Mouse (Mus musculus): ENCODE measurements around the gene Polg2. TPM values are rescaled to one million over a fixed set of nuclear protein-coding genes. Genes with fewer than 3 reads are reported as not detected.

Polg2 gene
- polyA plus RNA-seq, 1 experiment from 2014 or later = 9.3 TPM

- Histone ChIP-seq H3K36me3 (ENCODE audit: control insufficient read depth, insufficient read depth, low read length) (no peaks in the 10 kb centered on the region), H3K4me1 (ENCODE audit: control insufficient read depth, insufficient read depth, low read length) (peaks cover 10% of the 10 kb centered on the region), H3K9ac (ENCODE audit: low read depth, low read length) (0 out of 2 replicates have a peak overlapping the region, but pooled peaks have one; percentile 22), H3K9me3 (replicated peaks; ENCODE audit: control insufficient read depth, low read length) (no peaks in the 10 kb centered on the region), H3K27ac (ENCODE audit: low read depth, low read length) (peak overlapping the region; percentile 46; the same call in 1 of the 2 replicates), H3K27me3 (ENCODE audit: control insufficient read depth, insufficient read depth, low read length) (no peaks in the 10 kb centered on the region), H3K4me3 (ENCODE audit: low read depth, low read length) (no peak overlapping the region), H3K4me2 (peak overlapping the region; percentile 32)
- peak; percentile 89 for ATAC-seq (replicated peaks; ENCODE audit: insufficient number of reproducible peaks, low FRiP score, low TSS enrichment)
- WGBS (ENCODE audit: insufficient replicate concordance) = 7% methylated on average over 7 of the region's 7 CpGs
These were observed 56.4 kb downstream of the Polg2 start for GRCm38 (mm10) chr11:106722831-106723361.

GRCm38 (mm10) chr11:106720379-106720778, 59.0 kb downstream of the Polg2 start:
- H3K36me3 ChIP-seq (ENCODE audit: control insufficient read depth, insufficient read depth, low read length) = no peaks in the 10 kb centered on the region
- H3K27ac ChIP-seq (ENCODE audit: low read depth, low read length) = no peak overlapping the region
- no peak overlapping the region for H3K4me2 ChIP-seq
- H3K4me1 ChIP-seq (ENCODE audit: control insufficient read depth, insufficient read depth, low read length) = peaks cover 11% of the 10 kb centered on the region
- ATAC-seq (replicated peaks; ENCODE audit: insufficient number of reproducible peaks, low FRiP score, low TSS enrichment) = no peak
- no peak overlapping the region for H3K9ac ChIP-seq (ENCODE audit: low read depth, low read length)
- no peaks in the 10 kb centered on the region for H3K27me3 ChIP-seq (ENCODE audit: control insufficient read depth, insufficient read depth, low read length)
- no peak overlapping the region for H3K4me3 ChIP-seq (ENCODE audit: low read depth, low read length)
- H3K9me3 ChIP-seq (replicated peaks; ENCODE audit: control insufficient read depth, low read length) = no peaks in the 10 kb centered on the region
- WGBS (ENCODE audit: insufficient replicate concordance) = 87% methylated on average over 8 of the region's 8 CpGs

Small RNAs within 50 kb of the gene (microRNA-seq; reads per million reads assigned to microRNA genes)
- gene Gm25994 (ENCODE audit: borderline number of aligned reads) = 0.34 reads per million
- gene Mir3064 (ENCODE audit: borderline number of aligned reads) = 11.9 reads per million, percentile 46 among the genes with 10 or more reads in this experiment

Other genes starting within 250 kb of the Polg2 start
- 12.3 and 14.9 TPM in 2 replicates for gene Tex2, start 166.1 kb downstream of the Polg2 start, polyA plus RNA-seq (2014; fragmentation: Nextera tagmentation; extraction: Ambion mirVana)
- gene Pecam1, start 28.9 kb downstream of the Polg2 start, polyA plus RNA-seq (2014; fragmentation: Nextera tagmentation; extraction: Ambion mirVana) = 52.0 and 61.8 TPM in 2 replicates
- gene Milr1, start 28.3 kb downstream of the Polg2 start, polyA plus RNA-seq (2014; fragmentation: Nextera tagmentation; extraction: Ambion mirVana) = 1.2 TPM in 2 replicates
- gene Ddx5, start 9.6 kb upstream of the Polg2 start, polyA plus RNA-seq (2014; fragmentation: Nextera tagmentation; extraction: Ambion mirVana) = 277 and 291 TPM in 2 replicates
- gene Cep95, start 9.7 kb upstream of the Polg2 start, polyA plus RNA-seq (2014; fragmentation: Nextera tagmentation; extraction: Ambion mirVana) = 15.6 and 17.0 TPM in 2 replicates
- gene Smurf2, start 141.2 kb upstream of the Polg2 start, polyA plus RNA-seq (2014; fragmentation: Nextera tagmentation; extraction: Ambion mirVana) = 13.3 and 14.3 TPM in 2 replicates
- 342 and 382 TPM in 2 replicates for gene Kpna2, start 220.0 kb upstream of the Polg2 start, polyA plus RNA-seq (2014; fragmentation: Nextera tagmentation; extraction: Ambion mirVana)
- gene 1810010H24Rik, start 246.1 kb upstream of the Polg2 start, polyA plus RNA-seq (2014; fragmentation: Nextera tagmentation; extraction: Ambion mirVana) = 1.7 and 2.8 TPM in 2 replicates